Mouse (Mus musculus) lung, embryonic 14.5 days (tissue): ENCODE results near the gene Prrt4. TPM values are rescaled to one million over a fixed set of nuclear protein-coding genes. Genes with fewer than 3 reads are reported as not detected.

Source experiments
- ATAC-seq: fragments of 200-750 bp; cut with Nextera tagmentation; 2 replicates; pipeline ENCODE4 v1.8.0; 2017; ENCODE audit warnings: mild to moderate bottlenecking, moderate TSS enrichment, moderate library complexity; ENCODE audit not compliant: insufficient read depth
- DNase-seq: peaks from one replicate; pipeline ENCODE4 v3.0.0-alpha.2; 2015
- H3K27ac ChIP-seq: fragments of 300-500 bp; sonication (generic); 2 replicates; pipeline ENCODE4 v1.5.1; 2014; ENCODE audit warnings: low read depth, mild to moderate bottlenecking, moderate library complexity
- H3K27me3 ChIP-seq: fragments of 300-500 bp; sonication (generic); 2 replicates; pipeline ENCODE4 v1.6.1; 2014; ENCODE audit warnings: low read length, control low read depth; ENCODE audit not compliant: insufficient read depth
- H3K36me3 ChIP-seq: fragments of 300-500 bp; sonication (generic); 2 replicates; pipeline ENCODE4 v1.6.1; 2014; ENCODE audit warnings: control low read depth; ENCODE audit not compliant: insufficient read depth
- H3K4me1 ChIP-seq: fragments of 300-500 bp; sonication (generic); 2 replicates; pipeline ENCODE4 v1.6.1; 2014; ENCODE audit warnings: antibody characterized with exemption, control low read depth; ENCODE audit not compliant: insufficient read depth
- H3K4me2 ChIP-seq: fragments of 300-500 bp; sonication (generic); 2 replicates; pipeline ENCODE4 v1.6.1; 2014; ENCODE audit warnings: mild to moderate bottlenecking
- H3K4me3 ChIP-seq: fragments of 300-500 bp; sonication (generic); 2 replicates; pipeline ENCODE4 v1.5.1; 2014; ENCODE audit warnings: low read depth, low read length
- H3K9ac ChIP-seq: fragments of 300-500 bp; sonication (generic); 2 replicates; pipeline ENCODE4 v1.6.1; 2014
- H3K9me3 ChIP-seq: fragments of 300-500 bp; sonication (generic); 2 replicates; pipeline ENCODE4 v1.6.1; 2016; ENCODE audit warnings: low read depth, low read length, control low read depth
- CTCF ChIP-seq: IDR thresholded peaks from 2 replicates; pipeline ENCODE4 v1.5.1; 2016; ENCODE audit warnings: antibody characterized with exemption, low read depth
- WGBS: fragments of 180-500 bp; shearing (Covaris S2); extraction: QIAGEN DNeasy Blood & Tissue Kit; methylation state at CpG from one replicate; pipeline ENCODE4 v1.1.7; 2014; 5-methylcytosine and 5-hydroxymethylcytosine counted together
- polyA plus RNA-seq: library from polyadenylated mRNA; unstranded; fragments of >200 nt; fragmentation: Nextera tagmentation; extraction: Ambion mirVana; gene quantifications from 2 replicates; pipeline ENCODE4 v1.2.1, GENCODE M21; 2014

The Prrt4 gene
- polyA plus RNA-seq, 1 experiment from 2014 or later = 0.93 TPM

GRCm38 (mm10) chr6:29204932-29205614 is 25.7 kb upstream of the Prrt4 start:
- Histone ChIP-seq H3K27me3 (no peaks in the 10 kb centered on the region), H3K4me1 (no peaks in the 10 kb centered on the region), H3K4me3 (no peak overlapping the region), H3K9ac (no peak overlapping the region), H3K9me3 (no peaks in the 10 kb centered on the region), H3K27ac (no peak overlapping the region), H3K4me2 (no peak overlapping the region), H3K36me3 (peaks cover 30% of the 10 kb centered on the region; the same call in 1 of the 2 replicates)
- ATAC-seq (peak; percentile 29; the same call in 1 of the 2 replicates), DNase-seq (peak; percentile 83)
- peak; percentile 97 for TF ChIP-seq CTCF
- WGBS = 56% methylated on average over 15 of the region's 15 CpGs

- ATAC-seq = no peak
- no peak overlapping the region for H3K4me3 ChIP-seq
- no peaks in the 10 kb centered on the region for H3K9me3 ChIP-seq
- no peak for DNase-seq
- peaks cover 30% of the 10 kb centered on the region; the same call in 1 of the 2 replicates for H3K36me3 ChIP-seq
- no peak overlapping the region for H3K27ac ChIP-seq
- TF ChIP-seq CTCF = no peak
- no peaks in the 10 kb centered on the region for H3K27me3 ChIP-seq
- no peak overlapping the region for H3K9ac ChIP-seq
- no peaks in the 10 kb centered on the region for H3K4me1 ChIP-seq
- WGBS = 85% methylated on average over 6 of the region's 6 CpGs
- H3K4me2 ChIP-seq = no peak overlapping the region
Measured at GRCm38 (mm10) chr6:29203861-29204585, 24.6 kb upstream of the Prrt4 start.

- H3K4me3 ChIP-seq = no peak overlapping the region
- H3K9me3 ChIP-seq = no peaks in the 10 kb centered on the region
- H3K4me1 ChIP-seq = no peaks in the 10 kb centered on the region
- no peak for DNase-seq
- H3K36me3 ChIP-seq = peaks cover 30% of the 10 kb centered on the region; the same call in 1 of the 2 replicates
- H3K27ac ChIP-seq = no peak overlapping the region
- 88% methylated on average over 13 of the region's 13 CpGs for WGBS
- H3K27me3 ChIP-seq = no peaks in the 10 kb centered on the region
- no peak for ATAC-seq
- no peak for TF ChIP-seq CTCF
- H3K4me2 ChIP-seq = no peak overlapping the region
- no peak overlapping the region for H3K9ac ChIP-seq
Measured at GRCm38 (mm10) chr6:29203096-29203495, 23.7 kb upstream of the Prrt4 start.

- Histone ChIP-seq H3K9me3 (no peaks in the 10 kb centered on the region), H3K4me1 (no peaks in the 10 kb centered on the region), H3K4me2 (no peak overlapping the region), H3K9ac (no peak overlapping the region), H3K36me3 (peaks cover 30% of the 10 kb centered on the region; the same call in 1 of the 2 replicates), H3K27me3 (no peaks in the 10 kb centered on the region; the same call in 1 of the 2 replicates), H3K27ac (no peak overlapping the region), H3K4me3 (no peak overlapping the region)
- ATAC-seq = no peak
- no peak for DNase-seq
- 74% methylated on average over 8 of the region's 8 CpGs for WGBS
- no peak for TF ChIP-seq CTCF
Measured at GRCm38 (mm10) chr6:29201988-29202387, 22.6 kb upstream of the Prrt4 start.

GRCm38 (mm10) chr6:29201341-29201740 is 22.0 kb upstream of the Prrt4 start:
- Histone ChIP-seq H3K27ac (no peak overlapping the region), H3K4me3 (no peak overlapping the region), H3K27me3 (no peaks in the 10 kb centered on the region; the same call in 1 of the 2 replicates), H3K4me2 (no peak overlapping the region), H3K9ac (no peak overlapping the region), H3K9me3 (no peaks in the 10 kb centered on the region), H3K4me1 (no peaks in the 10 kb centered on the region), H3K36me3 (peaks cover 26% of the 10 kb centered on the region; the same call in 1 of the 2 replicates)
- no peak for DNase-seq
- 87% methylated on average over 5 of the region's 5 CpGs for WGBS
- TF ChIP-seq CTCF = no peak
- no peak for ATAC-seq

GRCm38 (mm10) chr6:29200496-29200895 is 21.1 kb upstream of the Prrt4 start:
- peaks cover 20% of the 10 kb centered on the region; the same call in 1 of the 2 replicates for H3K36me3 ChIP-seq
- ATAC-seq = no peak
- H3K4me3 ChIP-seq = no peak overlapping the region
- no peaks in the 10 kb centered on the region for H3K9me3 ChIP-seq
- no peak overlapping the region for H3K9ac ChIP-seq
- DNase-seq = no peak
- H3K27me3 ChIP-seq = no peaks in the 10 kb centered on the region; the same call in 1 of the 2 replicates
- H3K4me2 ChIP-seq = no peak overlapping the region
- H3K4me1 ChIP-seq = no peaks in the 10 kb centered on the region
- 60% methylated on average over 3 of the region's 3 CpGs for WGBS
- no peak for TF ChIP-seq CTCF
- no peak overlapping the region for H3K27ac ChIP-seq

GRCm38 (mm10) chr6:29199223-29199855 is 20.0 kb upstream of the Prrt4 start:
- TF ChIP-seq CTCF = no peak
- Histone ChIP-seq H3K27me3 (no peaks in the 10 kb centered on the region; the same call in 1 of the 2 replicates), H3K4me2 (peak overlapping the region; percentile 67), H3K9ac (peak overlapping the region; percentile 45; the same call in 1 of the 2 replicates), H3K36me3 (peaks cover 13% of the 10 kb centered on the region; the same call in 1 of the 2 replicates), H3K4me3 (peak overlapping the region; percentile 33), H3K4me1 (no peaks in the 10 kb centered on the region), H3K27ac (no peak overlapping the region), H3K9me3 (no peaks in the 10 kb centered on the region)
- 32% methylated on average over 8 of the region's 8 CpGs for WGBS
- DNase-seq = no peak
- peak; percentile 2; the same call in 1 of the 2 replicates for ATAC-seq
